Mouse (Mus musculus) heart, adult 2 months (tissue): Measurements from ENCODE around the gene Uqcc1. TPM values are rescaled to one million over a fixed set of nuclear protein-coding genes. Genes with fewer than 3 reads are reported as not detected.
"Not testable (repeated sequence)": the region's sequence is repeated elsewhere in the genome, so short reads cannot be mapped to it uniquely, and the experiment has no call there.

Experiments used
- DNase-seq, 2 experiments: peaks; one replicate each; pipeline ENCODE4 v3.0.0; 2021
- H3K27ac ChIP-seq: fragments of 200-600 bp; 2 replicates; pipeline ENCODE4 v1.8.1; 2022
- H3K27me3 ChIP-seq: fragments of 200-500 bp; 2 replicates; pipeline ENCODE4 v1.6.1; 2012; ENCODE audit warnings: mild to moderate bottlenecking, low read length, inconsistent platforms, mixed read lengths; ENCODE audit not compliant: control insufficient read depth, insufficient read depth
- H3K36me3 ChIP-seq: fragments of 200-500 bp; 2 replicates; pipeline ENCODE4 v1.6.1; 2012; ENCODE audit warnings: low read length, inconsistent platforms; ENCODE audit not compliant: control insufficient read depth, insufficient read depth
- H3K4me1 ChIP-seq: fragments of 200-500 bp; 2 replicates; pipeline ENCODE4 v1.6.1; 2011; ENCODE audit warnings: low read length; ENCODE audit not compliant: control insufficient read depth, insufficient read depth
- H3K4me3 ChIP-seq: fragments of 200-600 bp; 2 replicates; pipeline ENCODE4 v1.8.1; 2022
- H3K79me2 ChIP-seq: fragments of 200-500 bp; replicated peaks from 2 replicates; pipeline ENCODE4 v1.6.1; 2012; ENCODE audit warnings: mild to moderate bottlenecking, inconsistent platforms, low read length, moderate library complexity, mixed read lengths; ENCODE audit not compliant: control insufficient read depth, insufficient read depth
- H3K9ac ChIP-seq: fragments of 200-500 bp; 2 replicates; pipeline ENCODE4 v1.6.1; 2012; ENCODE audit warnings: low read depth, mild to moderate bottlenecking, control low read depth, inconsistent platforms, low read length, mixed read lengths
- CTCF ChIP-seq: fragments of 200-600 bp; IDR thresholded peaks from 2 replicates; pipeline ENCODE4 v1.8.1; 2022; ENCODE audit warnings: antibody characterized with exemption, mild to moderate bottlenecking, moderate library complexity
- EP300 ChIP-seq: fragments of 200-500 bp; IDR thresholded peaks from 2 replicates; pipeline ENCODE4 v1.6.1; 2011; ENCODE audit warnings: low read depth, low read length, control low read depth; ENCODE audit not compliant: insufficient read depth
- POLR2A ChIP-seq: fragments of 200-500 bp; IDR thresholded peaks from 2 replicates; pipeline ENCODE4 v1.6.1; 2011; ENCODE audit warnings: mild to moderate bottlenecking, low read depth, low read length, control low read depth; ENCODE audit not compliant: insufficient read depth
- WGBS: fragments of 180-500 bp; shearing (Covaris S2); methylation state at CpG from one replicate; pipeline ENCODE4 v1.1.7; 2018; 5-methylcytosine and 5-hydroxymethylcytosine counted together
- intact Hi-C: fragments of 180-260 bp; cut with DNase I; formaldehyde crosslinking; loops from one replicate; pipeline ENCODE4 v1.15.1; 2025
- polyA plus RNA-seq: library from polyadenylated mRNA; depleted of rRNA; stranded (reverse); fragments of >200 nt; gene quantifications from 2 replicates; pipeline ENCODE4 v1.2.3, GENCODE M21; 2012
- total RNA-seq, 2 experiments: library from RNA; stranded (reverse); gene quantifications; 2 replicates each; pipeline ENCODE4 v1.2.3; 2021

Uqcc1 gene
- total and polyA plus RNA-seq, 3 experiments, result 144 to 270 (median 268) TPM

DNA sequence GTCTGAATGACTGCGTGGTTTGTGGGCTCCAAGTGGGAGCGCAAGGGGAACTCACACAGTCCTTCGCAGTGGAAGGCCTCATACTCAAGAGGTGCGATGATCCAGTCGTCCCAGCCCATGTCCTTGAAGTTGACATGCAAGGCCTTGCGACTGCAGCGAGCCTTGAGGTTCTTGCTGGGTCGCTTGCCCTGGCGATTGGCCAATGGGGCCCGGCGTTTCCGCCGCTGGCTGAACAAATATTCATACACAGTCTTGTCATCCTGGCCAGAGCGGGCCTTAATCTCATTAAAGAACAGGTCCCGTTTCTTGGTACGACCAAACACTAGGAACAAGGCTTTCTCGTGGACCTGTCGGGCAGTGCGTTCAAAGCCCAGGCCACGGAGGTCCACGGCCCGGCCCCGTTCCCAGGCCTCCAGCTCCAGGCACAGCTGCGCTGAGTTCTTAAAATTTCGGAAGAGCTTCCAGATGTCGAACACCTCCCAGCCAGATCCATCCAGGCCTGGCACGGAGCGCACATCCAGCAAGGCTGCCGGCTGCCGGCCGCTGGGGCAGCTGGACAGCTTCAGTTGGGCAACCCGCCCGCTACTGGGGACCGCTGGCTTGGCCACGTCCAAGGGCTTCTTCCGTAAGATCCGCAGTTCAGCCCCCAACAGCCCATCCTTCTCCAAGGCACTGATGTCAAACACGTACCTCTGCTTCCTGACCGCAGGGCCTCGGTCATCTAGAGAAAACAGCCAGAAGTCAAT, 11.8 kb upstream of the Uqcc1 start:
- TF ChIP-seq POLR2A, result no peak
- no peak for TF ChIP-seq CTCF
- TF ChIP-seq EP300, result no peak
- Histone ChIP-seq H3K36me3 (no peaks in the 10 kb centered on the region), H3K27me3 (no peaks in the 10 kb centered on the region), H3K79me2 (no peaks in the 10 kb centered on the region), H3K4me1 (no peaks in the 10 kb centered on the region), H3K9ac (no peak overlapping the region), H3K27ac (no peak overlapping the region), H3K4me3 (no peak overlapping the region)
- peak; percentile 35 to 46 for DNase-seq
- 81% methylated on average over 40 of the region's 40 CpGs for WGBS
- intact Hi-C loops, result loop anchor here (10.0 kb wide), 1 partner anchor 247 kb away; the partner anchor contains the start of gene Trpc4ap

DNA sequence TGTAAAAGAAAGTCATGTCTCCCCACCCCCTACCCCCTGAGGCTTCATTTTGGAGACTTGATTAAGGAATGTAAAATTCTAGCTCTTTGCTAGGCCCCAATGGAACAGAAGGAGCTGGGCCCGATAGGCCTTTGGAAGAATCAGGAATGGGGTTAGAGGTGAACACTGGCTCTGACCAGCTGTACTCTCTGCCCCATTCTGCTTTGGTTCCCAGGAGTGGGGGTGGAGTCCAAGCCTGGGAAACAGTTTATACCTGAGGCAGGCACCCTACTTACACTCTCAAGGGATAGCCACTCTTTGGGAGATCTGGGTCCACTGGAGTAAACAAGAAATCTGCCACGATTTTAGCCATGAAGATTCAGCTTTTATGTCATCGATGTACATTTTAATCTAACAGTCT, 10.6 kb upstream of the Uqcc1 start, which contains the start of gene Gm15557:
Gene Gm15557 (plus strand): TSS at position 48 of the 400 bp plus-strand sequence.
- no peaks in the 10 kb centered on the region for H3K36me3 ChIP-seq
- TF ChIP-seq POLR2A, result no peak
- WGBS, result 91% methylated on average over 3 of the region's 3 CpGs
- no peak within 1 kb of the TSS for H3K27ac ChIP-seq
- H3K4me1 ChIP-seq, result no peaks in the 10 kb centered on the region
- no peak within 1 kb of the TSS for H3K4me3 ChIP-seq
- intact Hi-C loops, result loop anchor here (10.0 kb wide), 1 partner anchor 246 kb away; the partner anchor contains the start of gene Trpc4ap
- H3K79me2 ChIP-seq, result no peaks in the 10 kb centered on the region
- no peaks in the 10 kb centered on the region for H3K27me3 ChIP-seq
- DNase-seq, result no peak
- H3K9ac ChIP-seq, result no peak within 1 kb of the TSS

DNA sequence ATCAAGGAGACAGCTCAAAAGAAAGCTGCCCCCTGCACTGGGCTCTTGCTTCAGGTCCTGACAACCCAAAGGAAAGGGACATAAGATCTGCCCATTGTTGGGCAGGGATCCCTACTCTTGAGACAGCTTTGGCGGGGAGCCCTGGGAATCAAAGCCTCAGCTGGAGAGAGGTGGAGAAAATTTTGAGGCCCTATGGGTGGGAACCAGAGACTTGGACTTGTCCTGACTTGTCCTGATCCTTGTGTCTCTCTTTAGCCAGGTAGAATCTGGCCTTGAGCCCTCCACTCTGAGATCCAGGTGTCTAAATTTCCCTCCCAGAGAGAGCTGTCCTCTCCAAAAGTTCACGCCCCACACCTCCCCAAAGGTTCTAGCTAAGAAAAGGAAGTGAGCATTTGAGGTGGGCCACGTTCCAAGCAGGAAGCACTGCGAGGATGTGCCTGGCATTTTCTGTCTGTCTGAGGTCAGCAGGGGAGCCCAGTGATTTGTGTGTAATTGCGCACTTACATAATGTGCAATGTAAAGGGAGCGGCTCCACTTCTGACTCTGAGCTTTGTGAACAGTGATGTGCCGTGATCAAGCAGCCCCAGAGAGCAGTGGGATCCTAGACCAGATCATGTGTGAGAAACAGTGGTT, 9.9 kb upstream of the Uqcc1 start:
- no peak for TF ChIP-seq CTCF
- no peak for TF ChIP-seq EP300
- TF ChIP-seq POLR2A, result no peak
- Histone ChIP-seq H3K36me3 (no peaks in the 10 kb centered on the region), H3K27me3 (no peaks in the 10 kb centered on the region), H3K4me3 (no peak overlapping the region), H3K27ac (no peak overlapping the region), H3K79me2 (no peaks in the 10 kb centered on the region), H3K4me1 (no peaks in the 10 kb centered on the region), H3K9ac (no peak overlapping the region)
- DNase-seq, result no peak
- intact Hi-C loops, result loop anchor here (10.0 kb wide), 1 partner anchor 245 kb away; the partner anchor contains the start of gene Trpc4ap
- WGBS, result 51% methylated on average over 7 of the region's 7 CpGs

DNA sequence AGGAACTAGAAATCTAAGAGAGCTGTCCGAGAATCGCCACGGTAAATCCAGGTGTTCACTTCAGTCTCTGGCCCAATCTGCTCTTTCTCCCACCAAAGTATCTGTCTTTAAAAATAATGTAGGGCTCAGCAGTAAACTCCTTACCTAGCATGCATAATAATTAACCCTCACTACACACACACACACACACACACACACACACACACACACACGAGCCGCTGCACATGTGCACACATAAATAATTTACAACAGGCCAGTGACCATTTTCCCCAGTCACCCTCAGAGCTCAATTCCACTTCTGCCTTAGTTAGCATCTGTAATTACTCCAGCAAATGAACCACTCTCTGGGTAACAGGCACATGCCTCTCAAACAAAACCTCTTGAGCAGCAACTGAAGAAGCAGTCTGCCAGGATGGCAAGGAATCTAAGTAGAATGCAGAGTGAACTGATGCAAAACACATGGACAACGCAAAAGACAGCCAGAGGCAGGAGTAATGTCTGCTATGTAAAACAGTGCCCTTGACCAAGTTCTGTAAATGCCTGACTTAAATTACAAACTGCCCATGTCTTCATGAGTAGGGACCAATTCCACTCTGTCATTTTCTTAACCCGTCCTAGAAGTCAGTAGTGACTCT, 1.3 kb downstream of the Uqcc1 start:
- Histone ChIP-seq H3K4me3 (peak overlapping the region; percentile 63), H3K9ac (peak overlapping the region; percentile 12; the same call in 1 of the 2 replicates), H3K27me3 (no peaks in the 10 kb centered on the region), H3K36me3 (no peaks in the 10 kb centered on the region), H3K27ac (peak overlapping the region; percentile 82; the same call in 1 of the 2 replicates), H3K79me2 (0 out of 2 replicates have a peak, but pooled peaks cover 1% of the 10 kb centered on the region), H3K4me1 (peaks cover 5% of the 10 kb centered on the region)
- intact Hi-C loops, result no loop called here
- no peak for DNase-seq
- TF ChIP-seq CTCF, result no peak
- TF ChIP-seq EP300, result no peak
- no peak for TF ChIP-seq POLR2A
- 60% methylated on average over 7 of the region's 7 CpGs for WGBS

DNA sequence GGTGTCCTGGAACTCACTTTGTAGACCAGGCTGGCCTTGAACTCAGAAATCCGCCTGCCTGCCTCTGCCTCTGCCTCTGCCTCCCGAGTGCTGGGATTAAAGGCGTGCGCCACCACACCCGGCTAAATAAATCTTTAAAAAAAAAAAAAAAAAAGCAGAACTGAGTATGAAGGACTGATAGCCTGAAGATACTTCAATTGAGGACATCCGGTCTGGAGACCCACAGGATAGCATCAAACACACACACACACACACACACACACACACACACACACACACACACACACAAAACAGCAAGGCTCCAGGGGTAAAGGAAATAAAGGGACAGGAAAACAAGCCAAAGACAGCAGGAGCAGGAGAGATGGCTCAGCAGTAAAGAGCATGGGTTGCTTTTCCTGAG, 4.9 kb downstream of the Uqcc1 start:
- 86% methylated on average over 6 of the region's 6 CpGs for WGBS
- H3K79me2 ChIP-seq, H3K27me3 ChIP-seq, H3K4me1 ChIP-seq, H3K27ac ChIP-seq, DNase-seq, intact Hi-C loops, H3K9ac ChIP-seq, H3K4me3 ChIP-seq, H3K36me3 ChIP-seq: not testable (repeated sequence)

DNA sequence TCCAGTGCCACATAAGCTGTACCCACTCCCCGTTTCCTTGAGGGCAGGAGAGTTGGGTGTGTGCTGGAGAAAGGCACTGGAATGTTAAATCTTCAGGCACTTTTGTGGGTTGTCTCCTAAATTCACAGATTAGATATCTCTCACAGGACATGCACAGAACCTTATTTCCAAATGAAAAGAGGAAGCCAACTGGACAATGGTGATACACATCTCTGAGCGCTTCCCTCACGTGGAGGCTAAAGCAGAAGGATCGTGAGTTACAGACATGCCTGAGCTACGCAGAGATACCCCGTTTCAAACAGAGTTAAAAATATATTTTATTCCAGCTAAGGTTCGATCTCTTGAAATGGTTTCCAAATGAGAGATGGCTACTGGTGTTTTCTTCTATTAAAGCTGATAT, 7.0 kb downstream of the Uqcc1 start:
- TF ChIP-seq POLR2A, result no peak
- TF ChIP-seq EP300, result no peak
- no peak for TF ChIP-seq CTCF
- H3K27ac ChIP-seq, result no peak overlapping the region
- no peaks in the 10 kb centered on the region for H3K27me3 ChIP-seq
- 88% methylated on average over 7 of the region's 7 CpGs for WGBS
- no peak overlapping the region for H3K4me3 ChIP-seq
- intact Hi-C loops, result no loop called here
- no peaks in the 10 kb centered on the region; the same call in 1 of the 2 replicates for H3K4me1 ChIP-seq
- DNase-seq, result no peak
- H3K36me3 ChIP-seq, result no peaks in the 10 kb centered on the region; the same call in 1 of the 2 replicates
- H3K9ac ChIP-seq, result no peak overlapping the region
- peaks cover 1% of the 10 kb centered on the region; the same call in 1 of the 2 replicates for H3K79me2 ChIP-seq
